Mouse (Mus musculus) liver, embryonic 16.5 days (tissue): ENCODE results near the gene Pdia4. TPM values are rescaled to one million over a fixed set of nuclear protein-coding genes. Genes with fewer than 3 reads are reported as not detected.
"Not testable (repeated sequence)": the region's sequence is repeated elsewhere in the genome, so short reads cannot be mapped to it uniquely, and the experiment has no call there.

Experiments
- ATAC-seq: fragments of 200-750 bp; cut with Nextera tagmentation; 2 replicates; pipeline ENCODE4 v1.8.0; 2017; ENCODE audit warnings: low read depth, mild to moderate bottlenecking, moderate number of reproducible peaks, moderate library complexity
- H3K27ac ChIP-seq: fragments of 300-500 bp; sonication (generic); 2 replicates; pipeline ENCODE4 v1.5.1; 2014; ENCODE audit warnings: mild to moderate bottlenecking, low read length
- H3K27me3 ChIP-seq: fragments of 300-500 bp; sonication (generic); 2 replicates; pipeline ENCODE4 v1.6.1; 2014; ENCODE audit warnings: low read depth, low read length, mixed read lengths; ENCODE audit not compliant: control insufficient read depth, insufficient read depth
- H3K36me3 ChIP-seq: fragments of 300-500 bp; sonication (generic); 2 replicates; pipeline ENCODE4 v1.6.1; 2014; ENCODE audit warnings: mild to moderate bottlenecking; ENCODE audit not compliant: control insufficient read depth, insufficient read depth
- H3K4me1 ChIP-seq: fragments of 300-500 bp; sonication (generic); 2 replicates; pipeline ENCODE4 v1.6.1; 2014; ENCODE audit warnings: low read depth, low read length, mixed read lengths; ENCODE audit not compliant: control insufficient read depth
- H3K4me2 ChIP-seq: fragments of 300-500 bp; sonication (generic); 2 replicates; pipeline ENCODE4 v1.6.1; 2014; ENCODE audit warnings: low read depth, low read length, mixed read lengths
- H3K4me3 ChIP-seq: fragments of 300-500 bp; sonication (generic); 2 replicates; pipeline ENCODE4 v1.5.1; 2014; ENCODE audit warnings: low read depth, mild to moderate bottlenecking, low read length
- H3K9ac ChIP-seq: fragments of 300-500 bp; sonication (generic); 2 replicates; pipeline ENCODE4 v1.6.1; 2014; ENCODE audit warnings: low read depth, low read length
- H3K9me3 ChIP-seq: fragments of 300-500 bp; sonication (generic); replicated peaks from 2 replicates; pipeline ENCODE4 v1.6.1; 2016; ENCODE audit warnings: low read length; ENCODE audit not compliant: control insufficient read depth
- WGBS: fragments of 180-500 bp; shearing (Covaris S2); extraction: QIAGEN DNeasy Blood & Tissue Kit; methylation state at CpG from one replicate; pipeline ENCODE4 v1.1.7; 2014; ENCODE audit not compliant: insufficient replicate concordance; 5-methylcytosine and 5-hydroxymethylcytosine counted together
- microRNA counts: library from miRNA; unstranded; fragments of <30 nt; microRNA quantifications from one replicate; lab custom pipeline; 2016
- microRNA-seq: library from miRNA; unstranded; fragments of <30 nt; microRNA quantifications from one replicate; pipeline ENCODE4, GENCODE M21; 2016
- polyA plus RNA-seq: library from polyadenylated mRNA; unstranded; fragments of >200 nt; fragmentation: Nextera tagmentation; extraction: Ambion mirVana; gene quantifications from 2 replicates; pipeline ENCODE4 v1.2.1, GENCODE M21; 2015

The Pdia4 gene
- polyA plus RNA-seq, 1 experiment from 2014 or later: 136 TPM

DNA sequence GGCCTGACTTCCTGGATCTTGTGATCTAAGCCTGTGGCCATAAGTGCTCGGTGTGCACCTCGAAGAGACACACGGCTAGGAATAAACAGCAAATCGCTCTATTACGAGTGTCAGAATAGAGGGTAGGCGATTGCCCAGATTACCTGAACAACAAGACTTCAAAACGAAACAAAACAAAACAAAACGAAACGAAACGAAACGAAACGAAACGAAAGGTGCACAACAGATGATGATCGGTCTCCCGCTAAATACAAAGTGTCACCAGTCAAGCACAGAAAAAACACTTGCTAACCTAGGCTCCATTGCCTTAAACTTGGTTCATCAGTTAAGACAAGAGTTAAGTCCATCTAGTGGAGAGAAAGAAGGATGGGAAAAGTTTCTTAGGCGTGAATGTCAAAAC, 53.8 kb downstream of the Pdia4 start:
- H3K9ac ChIP-seq, H3K27ac ChIP-seq, H3K36me3 ChIP-seq, ATAC-seq, H3K9me3 ChIP-seq, H3K27me3 ChIP-seq, H3K4me3 ChIP-seq, H3K4me2 ChIP-seq, H3K4me1 ChIP-seq: not testable (repeated sequence)
- 72% methylated on average over 12 of the region's 16 CpGs for WGBS

DNA sequence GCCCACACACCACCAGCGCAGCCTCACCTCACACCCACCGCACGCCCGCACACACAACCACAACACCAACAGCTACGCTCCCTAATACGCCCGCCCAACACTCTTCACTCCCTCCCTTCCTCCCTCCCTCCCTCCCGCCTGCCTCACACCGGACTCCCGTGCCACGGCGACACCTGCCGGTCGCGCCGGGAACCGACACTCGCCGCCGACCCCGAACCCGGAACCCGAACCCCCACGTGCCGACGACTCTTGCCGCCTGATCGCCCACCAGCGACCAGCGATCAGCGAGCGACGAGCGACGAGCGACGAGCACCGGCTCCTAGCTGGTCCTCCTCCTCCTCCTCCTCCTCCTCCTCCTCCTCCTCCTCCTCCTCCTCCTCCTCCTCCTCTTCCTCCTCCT, 55.4 kb downstream of the Pdia4 start:
- not testable (repeated sequence) for H3K9me3 ChIP-seq, H3K27ac ChIP-seq, ATAC-seq, H3K9ac ChIP-seq, H3K4me1 ChIP-seq, H3K36me3 ChIP-seq, H3K27me3 ChIP-seq, H3K4me3 ChIP-seq
- 3% methylated on average over 16 of the region's 38 CpGs for WGBS
- peak overlapping the region; percentile 44 for H3K4me2 ChIP-seq

DNA sequence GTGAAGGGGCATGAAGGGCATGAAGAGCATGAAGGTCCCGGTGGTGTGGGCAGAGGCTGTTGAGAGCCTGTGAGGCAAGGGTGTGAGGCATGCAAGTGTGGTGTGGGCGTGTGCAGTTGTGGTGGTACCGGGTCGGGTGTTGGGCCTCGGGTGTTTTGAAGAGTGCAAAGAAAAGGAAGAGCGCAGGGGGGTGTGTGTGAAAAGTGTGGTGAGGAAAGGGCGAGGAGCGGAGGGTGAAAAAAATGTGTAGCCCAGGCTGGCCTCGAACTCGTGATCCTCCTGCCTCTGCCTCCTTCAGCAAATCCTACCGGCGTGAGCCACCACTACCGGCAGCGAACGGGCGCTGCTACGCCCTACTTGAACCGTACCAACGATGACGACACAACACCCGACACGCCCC, 55.8 kb downstream of the Pdia4 start:
- not testable (repeated sequence) for H3K9me3 ChIP-seq, H3K9ac ChIP-seq, H3K36me3 ChIP-seq, H3K4me1 ChIP-seq, ATAC-seq, H3K27ac ChIP-seq, H3K27me3 ChIP-seq, H3K4me3 ChIP-seq, H3K4me2 ChIP-seq
- WGBS: 10% methylated on average over 3 of the region's 22 CpGs

DNA sequence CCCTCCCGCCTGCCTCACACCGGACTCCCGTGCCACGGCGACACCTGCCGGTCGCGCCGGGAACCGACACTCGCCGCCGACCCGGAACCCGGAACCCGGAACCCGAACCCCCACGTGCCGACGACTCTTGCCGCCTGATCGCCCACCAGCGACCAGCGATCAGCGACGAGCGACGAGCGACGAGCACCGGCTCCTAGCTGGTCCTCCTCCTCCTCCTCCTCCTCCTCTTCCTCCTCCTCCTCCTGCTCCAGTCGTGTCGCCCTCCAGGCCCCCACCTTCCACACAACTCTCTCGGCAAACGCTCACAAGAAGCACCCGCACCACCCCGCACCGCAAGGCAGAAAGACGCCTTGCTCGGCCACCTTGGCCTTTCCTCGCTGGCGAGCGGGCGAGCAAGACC, 60.1 kb downstream of the Pdia4 start:
- H3K27ac ChIP-seq, H3K4me3 ChIP-seq, H3K27me3 ChIP-seq, H3K9ac ChIP-seq, H3K36me3 ChIP-seq, H3K4me1 ChIP-seq, H3K9me3 ChIP-seq, ATAC-seq, H3K4me2 ChIP-seq: not testable (repeated sequence)
- 0% methylated on average over 9 of the region's 44 CpGs for WGBS

DNA sequence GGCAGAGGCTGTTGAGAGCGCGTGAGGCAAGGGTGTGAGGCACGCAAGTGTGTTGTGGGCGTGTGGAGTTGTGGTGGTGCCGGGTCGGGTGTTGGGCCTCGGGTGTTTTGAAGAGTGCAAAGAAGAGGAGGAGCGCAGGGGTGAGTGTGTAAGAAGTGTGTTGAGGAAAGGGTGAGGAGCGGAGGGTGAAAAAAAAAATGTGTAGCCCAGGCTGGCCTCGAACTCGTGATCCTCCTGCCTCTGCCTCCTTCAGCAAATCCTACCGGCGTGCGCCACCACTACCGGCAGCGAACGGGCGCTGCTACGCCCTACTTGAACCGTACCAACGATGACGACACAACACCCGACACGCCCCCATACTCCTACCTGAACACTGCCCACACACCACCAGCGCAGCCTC, 64.9 kb downstream of the Pdia4 start:
- Histone ChIP-seq H3K4me2 (peak overlapping the region; percentile 46), H3K4me3 (0 out of 2 replicates have a peak overlapping the region, but pooled peaks have one; percentile 27)
- H3K36me3 ChIP-seq, H3K9ac ChIP-seq, ATAC-seq, H3K9me3 ChIP-seq, H3K4me1 ChIP-seq, H3K27me3 ChIP-seq, H3K27ac ChIP-seq: not testable (repeated sequence)
- WGBS: 4% methylated on average over 8 of the region's 25 CpGs

DNA sequence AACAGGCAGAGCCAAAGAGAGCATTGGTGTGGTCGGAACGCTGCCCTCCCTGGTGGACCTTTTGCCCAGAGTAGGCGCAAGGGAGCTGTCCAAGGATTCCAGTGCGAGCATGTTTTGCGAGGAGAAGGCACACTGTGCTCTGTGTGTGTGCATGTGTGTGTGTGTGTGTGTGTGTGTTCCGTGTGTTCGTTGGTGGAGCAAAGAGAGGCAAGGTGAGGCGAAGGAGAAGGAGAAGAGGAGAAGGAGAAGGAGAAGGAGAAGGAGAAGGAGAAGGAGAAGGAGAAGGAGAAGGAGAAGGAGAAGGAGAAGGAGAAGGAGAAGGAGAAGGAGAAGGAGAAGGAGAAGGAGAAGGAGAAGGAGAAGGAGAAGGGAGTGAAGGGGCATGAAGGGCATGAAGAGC, 65.3 kb downstream of the Pdia4 start:
- H3K9me3 ChIP-seq, H3K27me3 ChIP-seq, H3K4me2 ChIP-seq, H3K9ac ChIP-seq, H3K4me1 ChIP-seq, H3K4me3 ChIP-seq, ATAC-seq, H3K27ac ChIP-seq, H3K36me3 ChIP-seq: not testable (repeated sequence)
- WGBS: 76% methylated on average over 3 of the region's 8 CpGs

MicroRNAs encoded within 50 kb of the gene (microRNA counts, 519-probe panel; counts per million panel counts)
- 60.7 counts per million for microRNA mmu-miR-704 (lab: Ali Mortazavi, UCI)

Small RNA genes lying within 50 kb of the gene (microRNA-seq; reads per million reads assigned to microRNA genes)
- not detected for gene Mir704

Other genes starting within 250 kb of the Pdia4 start
- 42.3 and 48.2 TPM in 2 replicates for gene Ezh2, start 218.1 kb downstream of the Pdia4 start, polyA plus RNA-seq
- gene Zfp786, start 17.4 kb upstream of the Pdia4 start, polyA plus RNA-seq: 0.37 and 0.40 TPM in 2 replicates
- gene Zfp398, start 22.2 kb upstream of the Pdia4 start, polyA plus RNA-seq: 1.6 and 1.9 TPM in 2 replicates
- gene Zfp282, start 63.8 kb upstream of the Pdia4 start, polyA plus RNA-seq: 2.4 and 2.7 TPM in 2 replicates
- gene Zfp212, start 107.0 kb upstream of the Pdia4 start, polyA plus RNA-seq: 5.6 and 6.0 TPM in 2 replicates
- gene Zfp956, start 140.0 kb upstream of the Pdia4 start, polyA plus RNA-seq: 1.9 and 2.2 TPM in 2 replicates
- gene Zfp777, start 235.5 kb upstream of the Pdia4 start, polyA plus RNA-seq: 1.5 and 1.6 TPM in 2 replicates